Mouse (Mus musculus) hindbrain, embryonic 14.5 days (tissue): ENCODE measurements around the gene Tcta. TPM values are rescaled to one million over a fixed set of nuclear protein-coding genes. Genes with fewer than 3 reads are reported as not detected.
A peak's percentile ranks its signal among the peaks of the same experiment; 100 is the strongest.

Source experiments
- ATAC-seq: fragments of 200-750 bp; cut with Nextera tagmentation; 2 replicates; pipeline ENCODE4 v1.8.0; 2017; ENCODE audit warnings: moderate number of reproducible peaks, mild to moderate bottlenecking, moderate TSS enrichment, moderate library complexity; ENCODE audit not compliant: low FRiP score
- DNase-seq: peaks from one replicate; pipeline ENCODE4 v3.0.0-alpha.2; 2015; ENCODE audit warnings: low spot score
- H3K27ac ChIP-seq: fragments of 300-500 bp; sonication (generic); 2 replicates; pipeline ENCODE4 v1.5.1; 2014; ENCODE audit warnings: mild to moderate bottlenecking, moderate library complexity
- H3K27me3 ChIP-seq: fragments of 300-500 bp; sonication (generic); 2 replicates; pipeline ENCODE4 v1.6.1; 2014; ENCODE audit warnings: mild to moderate bottlenecking, low read length, mixed read lengths; ENCODE audit not compliant: control insufficient read depth, insufficient read depth
- H3K36me3 ChIP-seq: fragments of 300-500 bp; sonication (generic); replicated peaks from 2 replicates; pipeline ENCODE4 v1.6.1; 2014; ENCODE audit not compliant: control insufficient read depth, insufficient read depth
- H3K4me1 ChIP-seq: fragments of 300-500 bp; sonication (generic); replicated peaks from 2 replicates; pipeline ENCODE4 v1.6.1; 2014; ENCODE audit warnings: antibody characterized with exemption, low read length, mixed read lengths; ENCODE audit not compliant: control insufficient read depth, insufficient read depth
- H3K4me2 ChIP-seq: fragments of 300-500 bp; sonication (generic); replicated peaks from 2 replicates; pipeline ENCODE4 v1.6.1; 2014; ENCODE audit warnings: mild to moderate bottlenecking, moderate library complexity
- H3K4me3 ChIP-seq: fragments of 300-500 bp; sonication (generic); replicated peaks from 2 replicates; pipeline ENCODE4 v1.5.1; 2014; ENCODE audit warnings: mild to moderate bottlenecking, low read length
- H3K9ac ChIP-seq: fragments of 300-500 bp; sonication (generic); 2 replicates; pipeline ENCODE4 v1.6.1; 2014
- H3K9me3 ChIP-seq: fragments of 300-500 bp; sonication (generic); 2 replicates; pipeline ENCODE4 v1.6.1; 2016; ENCODE audit warnings: low read length; ENCODE audit not compliant: control insufficient read depth
- WGBS: fragments of 180-500 bp; shearing (Covaris S2); extraction: QIAGEN DNeasy Blood & Tissue Kit; methylation state at CpG from one replicate; pipeline ENCODE4 v1.1.7; 2014; 5-methylcytosine and 5-hydroxymethylcytosine counted together
- polyA plus RNA-seq: library from polyadenylated mRNA; unstranded; fragments of >200 nt; fragmentation: Nextera tagmentation; extraction: Ambion mirVana; gene quantifications from 2 replicates; pipeline ENCODE4 v1.2.1, GENCODE M21; 2014

The Tcta gene
- polyA plus RNA-seq, 1 experiment from 2014 or later, result 59.9 TPM

DNA sequence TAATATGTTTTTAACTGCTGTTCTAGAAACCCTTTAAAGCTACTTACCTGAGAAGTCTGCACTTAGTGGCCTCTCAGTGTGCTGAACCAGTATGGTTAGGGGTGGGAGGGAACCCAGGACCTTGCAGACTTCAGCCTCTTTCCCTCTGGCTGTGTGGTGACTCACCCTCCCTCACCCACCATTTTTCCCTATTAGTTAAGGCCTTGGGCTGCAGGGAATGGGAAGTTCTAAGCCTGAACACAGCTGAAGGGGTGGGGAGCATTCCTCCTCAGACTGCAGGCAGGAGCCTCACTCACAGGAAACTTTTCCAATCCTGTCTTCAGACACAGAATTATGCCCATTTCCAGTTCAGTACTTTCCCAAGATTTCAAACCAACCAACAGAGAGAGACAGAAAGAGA, 35.8 kb upstream of the Tcta start:
- Histone ChIP-seq H3K9ac (no peak overlapping the region), H3K4me2 (no peak overlapping the region), H3K36me3 (0 out of 2 replicates have a peak, but pooled peaks cover 3% of the 10 kb centered on the region), H3K4me1 (peaks cover 22% of the 10 kb centered on the region), H3K27ac (no peak overlapping the region), H3K4me3 (no peak overlapping the region), H3K27me3 (no peaks in the 10 kb centered on the region), H3K9me3 (no peaks in the 10 kb centered on the region)
- DNase-seq, result no peak
- ATAC-seq, result no peak

DNA sequence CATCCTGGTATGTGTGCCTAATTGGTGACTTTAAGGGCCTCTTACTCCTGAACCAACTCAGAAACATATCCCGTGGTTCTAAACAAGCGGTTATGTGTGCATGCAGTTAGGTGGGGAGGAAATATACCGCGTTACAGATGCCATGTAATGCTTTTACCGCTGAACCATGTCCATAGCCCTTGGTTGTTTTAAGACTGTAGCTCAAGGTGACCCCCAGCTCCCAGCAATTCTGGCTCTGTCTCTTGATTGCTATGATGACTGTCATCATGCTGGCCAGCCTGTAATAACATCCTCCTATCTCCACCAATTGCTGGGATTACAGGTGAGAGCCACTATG, 35.1 kb upstream of the Tcta start:
- H3K4me2 ChIP-seq, result no peak overlapping the region
- H3K9ac ChIP-seq, result no peak overlapping the region
- H3K4me3 ChIP-seq, result no peak overlapping the region
- WGBS, result 94% methylated on average over 5 of the region's 5 CpGs
- no peaks in the 10 kb centered on the region for H3K9me3 ChIP-seq
- ATAC-seq (no peak), DNase-seq (no peak)
- H3K36me3 ChIP-seq, result peaks cover 9% of the 10 kb centered on the region
- H3K27ac ChIP-seq, result no peak overlapping the region
- H3K27me3 ChIP-seq, result no peaks in the 10 kb centered on the region
- H3K4me1 ChIP-seq, result peaks cover 20% of the 10 kb centered on the region

DNA sequence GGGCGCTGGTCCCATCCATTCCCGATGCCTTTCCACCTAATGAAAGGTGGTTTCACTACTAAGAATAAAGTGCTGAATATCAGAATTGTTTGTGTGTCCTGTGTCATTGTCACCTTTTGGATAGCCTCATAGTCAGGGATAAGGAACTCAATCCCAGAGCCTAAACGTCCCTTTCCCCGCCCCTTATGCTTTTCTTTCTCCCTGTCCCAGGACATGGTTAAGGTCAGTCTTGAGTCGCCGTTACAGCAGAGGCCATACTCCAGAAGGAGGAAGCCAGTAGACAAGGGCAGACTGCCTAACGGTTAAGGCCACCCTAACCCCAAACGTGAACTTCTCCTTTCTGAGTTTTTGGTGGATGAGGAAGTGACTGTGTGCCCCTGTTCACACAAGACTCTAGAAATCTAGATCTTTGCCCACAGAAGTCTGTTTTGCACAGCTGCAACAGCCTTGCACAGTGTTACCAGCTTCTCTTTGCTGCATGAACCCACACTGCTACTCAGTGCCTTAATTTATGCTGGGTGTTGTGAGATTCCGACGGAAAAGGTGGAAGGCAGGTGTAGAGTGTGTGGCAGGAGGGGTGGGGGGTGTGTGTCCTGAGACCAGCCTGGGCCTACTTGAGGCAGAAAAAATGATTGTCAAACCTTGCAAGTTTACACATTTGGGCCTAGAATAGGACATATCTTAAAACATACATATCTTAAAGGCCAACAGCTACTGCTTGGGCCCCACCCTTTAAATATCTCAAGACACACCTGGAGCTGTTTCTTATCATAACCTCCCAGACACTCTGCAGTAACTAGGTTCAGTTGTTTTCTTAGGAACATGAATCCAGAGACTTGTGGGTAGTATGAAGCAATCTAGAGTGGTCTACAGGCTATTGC, 34.5 kb upstream of the Tcta start:
- no peak for ATAC-seq
- H3K27ac ChIP-seq, result no peak overlapping the region
- peak overlapping the region; percentile 60 for H3K4me3 ChIP-seq
- H3K36me3 ChIP-seq, result peaks cover 14% of the 10 kb centered on the region
- no peaks in the 10 kb centered on the region for H3K9me3 ChIP-seq
- peaks cover 17% of the 10 kb centered on the region for H3K4me1 ChIP-seq
- peak overlapping the region; percentile 85 for H3K9ac ChIP-seq
- no peak for DNase-seq
- H3K27me3 ChIP-seq, result no peaks in the 10 kb centered on the region
- peak overlapping the region; percentile 80 for H3K4me2 ChIP-seq
- WGBS, result 63% methylated on average over 10 of the region's 10 CpGs

DNA sequence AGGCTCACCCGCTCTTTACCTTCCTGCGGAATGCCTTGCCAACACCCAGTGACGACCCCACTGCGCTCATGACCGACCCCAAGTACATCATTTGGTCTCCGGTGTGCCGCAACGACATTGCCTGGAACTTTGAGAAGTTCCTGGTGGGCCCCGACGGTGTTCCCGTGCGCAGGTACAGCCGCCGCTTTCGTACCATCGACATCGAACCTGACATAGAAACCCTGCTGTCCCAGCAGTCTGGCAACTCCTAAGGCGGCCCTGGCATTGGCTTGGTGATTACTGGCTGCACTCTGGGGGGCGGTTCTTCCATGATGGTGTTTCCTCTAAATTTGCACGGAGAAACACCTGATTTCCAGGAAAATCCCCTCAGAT, 33.9 kb upstream of the Tcta start:
- H3K9me3 ChIP-seq, result no peaks in the 10 kb centered on the region
- peak overlapping the region; percentile 80 for H3K4me2 ChIP-seq
- no peak for DNase-seq
- H3K27me3 ChIP-seq, result no peaks in the 10 kb centered on the region
- peaks cover 17% of the 10 kb centered on the region for H3K4me1 ChIP-seq
- WGBS, result 18% methylated on average over 20 of the region's 20 CpGs
- peak overlapping the region; percentile 60 for H3K4me3 ChIP-seq
- no peak for ATAC-seq
- peak overlapping the region; percentile 85 for H3K9ac ChIP-seq
- H3K27ac ChIP-seq, result peak overlapping the region; percentile 82
- H3K36me3 ChIP-seq, result peaks cover 20% of the 10 kb centered on the region

DNA sequence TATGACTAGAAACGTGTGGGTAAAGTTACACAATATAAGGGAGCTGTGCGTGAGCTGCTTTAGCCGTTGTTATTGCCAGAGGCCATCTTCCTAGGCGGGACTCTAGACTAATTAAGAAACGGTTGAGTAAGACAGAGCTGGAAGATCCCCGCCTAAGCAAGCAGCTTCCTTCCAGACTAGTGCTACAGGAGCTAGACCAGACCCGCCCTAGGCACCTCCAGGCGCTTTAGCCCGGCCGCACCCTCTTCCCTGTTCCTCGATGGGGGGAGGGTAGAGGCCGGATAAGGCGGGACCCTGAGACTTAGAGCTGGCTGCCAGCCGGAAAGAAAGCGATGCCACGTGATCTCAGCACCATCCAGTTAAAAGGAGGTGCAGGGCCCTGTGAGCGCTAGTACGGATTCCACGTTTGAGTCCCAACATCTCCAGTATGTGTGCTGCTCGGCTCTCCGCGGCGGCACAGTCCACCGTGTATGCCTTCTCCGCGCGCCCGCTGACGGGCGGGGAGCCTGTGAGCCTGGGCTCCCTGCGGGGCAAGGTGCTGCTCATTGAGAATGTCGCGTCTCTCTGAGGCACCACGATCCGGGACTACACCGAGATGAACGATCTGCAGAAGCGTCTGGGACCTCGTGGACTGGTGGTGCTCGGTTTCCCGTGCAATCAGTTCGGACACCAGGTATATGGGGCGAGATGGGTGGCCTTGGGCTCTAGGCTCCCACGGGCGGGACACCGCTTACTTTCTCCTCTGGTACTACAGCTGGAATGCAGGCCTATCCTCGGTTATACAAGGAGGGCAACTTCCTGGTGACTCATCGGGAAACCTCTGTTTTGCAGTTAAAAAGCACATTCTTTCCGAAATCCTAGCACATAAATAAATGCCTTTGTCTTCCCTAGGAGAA, 33.2 kb upstream of the Tcta start, which contains the start of gene Gpx1:
Gpx1 (plus strand) TSS at position 18 of the 896 bp plus-strand sequence.
- peaks cover 17% of the 10 kb centered on the region for H3K4me1 ChIP-seq
- H3K9ac ChIP-seq, result peak within 1 kb of the TSS; percentile 85
- DNase-seq (peak; percentile 92), ATAC-seq (peak; percentile 97)
- peak within 1 kb of the TSS; percentile 80 for H3K4me2 ChIP-seq
- peak within 1 kb of the TSS; percentile 60 for H3K4me3 ChIP-seq
- peaks cover 28% of the 10 kb centered on the region for H3K36me3 ChIP-seq
- peak within 1 kb of the TSS; percentile 82 for H3K27ac ChIP-seq
- under 1% methylated on average over 49 of the region's 49 CpGs for WGBS
- no peaks in the 10 kb centered on the region for H3K27me3 ChIP-seq
- no peaks in the 10 kb centered on the region for H3K9me3 ChIP-seq

DNA sequence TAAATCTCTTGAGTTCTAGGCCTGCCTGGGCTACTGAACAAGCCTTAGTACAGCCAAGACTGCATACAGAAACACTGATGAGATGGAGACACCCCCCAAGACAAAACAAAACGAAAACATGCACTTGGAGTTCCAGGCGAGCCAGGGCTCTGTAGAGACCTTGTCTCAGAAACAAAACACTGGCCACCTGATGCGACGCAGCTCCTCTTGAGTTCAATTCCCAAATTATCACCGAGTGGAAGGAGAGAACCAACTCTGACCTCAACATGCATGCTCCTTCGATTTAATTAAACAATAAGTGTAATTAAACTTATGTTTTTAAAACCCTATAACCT, 32.6 kb upstream of the Tcta start:
- H3K27ac ChIP-seq, result peak overlapping the region; percentile 82
- 34% methylated on average over 6 of the region's 6 CpGs for WGBS
- H3K9me3 ChIP-seq, result no peaks in the 10 kb centered on the region
- peak overlapping the region; percentile 80 for H3K4me2 ChIP-seq
- H3K4me3 ChIP-seq, result peak overlapping the region; percentile 60
- peak overlapping the region; percentile 85 for H3K9ac ChIP-seq
- peaks cover 17% of the 10 kb centered on the region for H3K4me1 ChIP-seq
- H3K27me3 ChIP-seq, result no peaks in the 10 kb centered on the region
- DNase-seq, result no peak
- 0 out of 2 replicates have a peak, but pooled peaks have one; percentile 10 for ATAC-seq
- H3K36me3 ChIP-seq, result peaks cover 34% of the 10 kb centered on the region

DNA sequence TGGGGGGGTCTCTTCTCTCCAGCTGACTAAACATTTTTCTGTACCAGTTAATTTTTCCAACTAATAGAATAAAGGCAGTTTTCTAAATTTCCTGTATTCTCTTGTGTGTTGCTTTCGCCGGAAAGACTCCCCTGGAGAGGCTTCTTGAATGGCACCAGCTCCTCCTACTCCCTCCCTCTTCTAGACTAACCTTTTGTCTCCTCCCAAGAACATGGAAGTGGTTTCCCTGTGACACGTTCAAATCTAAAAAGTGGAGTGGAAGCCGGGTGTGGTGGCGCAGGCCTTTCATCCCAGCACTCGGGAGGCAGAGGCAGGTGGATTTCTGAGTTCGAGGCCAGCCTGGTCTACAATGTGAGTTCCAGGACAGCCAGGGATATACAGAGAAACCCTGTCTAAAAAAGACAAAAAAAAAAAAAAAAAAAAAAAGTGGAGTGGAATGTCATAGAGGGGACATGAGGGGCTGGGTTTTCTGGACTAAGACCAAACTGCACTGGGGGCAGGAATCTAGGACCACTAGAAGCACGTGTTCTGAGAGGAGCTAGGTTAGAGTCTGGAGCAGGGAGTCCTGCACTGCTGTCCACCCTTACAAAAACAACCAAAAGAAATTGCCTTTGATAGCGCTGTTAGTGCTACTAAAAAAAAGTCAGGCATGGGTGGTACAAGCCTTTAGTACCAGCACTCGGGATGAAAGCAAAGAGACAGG, 32.0 kb upstream of the Tcta start:
- peaks cover 17% of the 10 kb centered on the region for H3K4me1 ChIP-seq
- H3K9me3 ChIP-seq, result no peaks in the 10 kb centered on the region
- H3K4me3 ChIP-seq, result no peak overlapping the region
- H3K27ac ChIP-seq, result peak overlapping the region; percentile 82
- H3K27me3 ChIP-seq, result no peaks in the 10 kb centered on the region
- peaks cover 38% of the 10 kb centered on the region for H3K36me3 ChIP-seq
- WGBS, result 70% methylated on average over 10 of the region's 10 CpGs
- no peak overlapping the region for H3K9ac ChIP-seq
- peak overlapping the region; percentile 80 for H3K4me2 ChIP-seq
- DNase-seq, result no peak
- no peak for ATAC-seq

DNA sequence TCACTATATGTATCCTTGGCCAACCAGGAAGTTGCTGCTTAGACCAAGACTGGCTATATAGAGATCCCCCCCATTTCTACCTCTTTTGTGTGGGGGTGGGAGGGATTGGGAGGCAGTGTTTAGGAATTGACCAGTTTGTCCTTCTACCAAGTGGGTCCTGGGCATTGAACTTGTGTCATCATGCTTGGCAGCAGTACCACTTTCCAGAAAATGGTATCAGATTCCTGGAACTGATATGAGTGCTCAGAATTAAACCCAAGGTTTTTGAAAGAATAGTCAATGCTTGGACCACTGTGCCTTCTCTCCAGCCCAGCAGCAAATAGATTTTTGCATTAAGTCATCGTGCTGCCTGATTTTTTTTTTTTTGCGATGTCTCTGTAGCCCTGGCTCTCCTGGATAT, 19.9 kb upstream of the Tcta start:
- no peak for ATAC-seq
- DNase-seq, result no peak

DNA sequence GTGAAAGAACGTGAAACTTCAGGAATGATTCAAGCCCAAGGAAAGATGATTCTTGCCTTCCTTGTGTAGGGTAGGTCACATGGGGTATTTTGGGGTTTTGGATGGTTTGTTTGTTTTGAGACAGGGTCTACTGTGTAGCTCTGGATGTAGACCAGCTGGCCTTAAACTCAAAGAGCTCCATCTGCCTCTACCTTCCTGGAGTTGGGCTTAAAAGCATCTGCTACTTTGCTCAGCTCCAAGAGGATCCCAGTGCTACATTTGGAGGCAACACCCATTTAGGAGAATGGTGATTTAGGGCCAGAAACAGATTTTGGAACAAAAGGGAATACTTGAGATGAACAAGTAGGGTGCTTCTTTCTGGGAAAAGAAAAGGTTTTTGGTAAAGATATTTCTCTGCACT, 18.8 kb upstream of the Tcta start:
- DNase-seq (no peak), ATAC-seq (no peak)
- Histone ChIP-seq H3K4me1 (no peaks in the 10 kb centered on the region), H3K9me3 (no peaks in the 10 kb centered on the region), H3K4me3 (no peak overlapping the region), H3K36me3 (peaks cover 28% of the 10 kb centered on the region), H3K27ac (no peak overlapping the region), H3K9ac (no peak overlapping the region), H3K4me2 (no peak overlapping the region), H3K27me3 (no peaks in the 10 kb centered on the region)
- WGBS, result 98% methylated on average over 1 of the region's 1 CpGs

More for the DNA sequence above, 19.9 kb upstream of the Tcta start:
- Histone ChIP-seq H3K36me3 (peaks cover 33% of the 10 kb centered on the region), H3K9ac (no peak overlapping the region), H3K4me1 (no peaks in the 10 kb centered on the region), H3K4me3 (no peak overlapping the region), H3K27ac (no peak overlapping the region), H3K4me2 (no peak overlapping the region), H3K9me3 (no peaks in the 10 kb centered on the region), H3K27me3 (no peaks in the 10 kb centered on the region)
- 97% methylated on average over 2 of the region's 2 CpGs for WGBS
